Comparison of ENCODE assay signal across 8 mouse cellular contexts in genomic region chr9:72733966-72734365, GRCm38 (mm10).
DNase-seq lines count a peak whose midpoint lies in the region; ATAC-seq and TF ChIP-seq lines count a peak whose summit lies in the region.

No protein-coding gene starts in this region.

- intact Hi-C loops in gastrocnemius, adult 2 months (cut with DNase I) = no loop called here
- intact Hi-C loops in left cerebral cortex, postnatal 36 days (cut with DNase I) = no loop called here

- H3K36me3 ChIP-seq in liver, embryonic 12.5 days = peaks cover 97% of the 10 kb centered on the region
- peaks cover 55% of the 10 kb centered on the region for H3K36me3 ChIP-seq in neural tube, embryonic 11.5 days (ENCODE audit: control insufficient read depth, insufficient read depth, low read length)

- WGBS in liver, embryonic 12.5 days (ENCODE audit: insufficient replicate concordance) = 34% methylated on average over 3 of the region's 3 CpGs
- 54% methylated on average over 3 of the region's 3 CpGs for WGBS in neural tube, embryonic 11.5 days

- H3K9ac ChIP-seq in liver, embryonic 12.5 days = no peak overlapping the region
- no peak overlapping the region for H3K9ac ChIP-seq in neural tube, embryonic 11.5 days (ENCODE audit: low read length)

- no peaks in the 10 kb centered on the region for H3K9me3 ChIP-seq in liver, embryonic 12.5 days (replicated peaks)
- no peaks in the 10 kb centered on the region for H3K9me3 ChIP-seq in neural tube, embryonic 11.5 days (ENCODE audit: control insufficient read depth, low read length)

- peak; percentile 93 for TF ChIP-seq CTCF in gastrocnemius, adult 2 months (IDR thresholded peaks at IDR 0.05)

- no peak for ATAC-seq in liver, embryonic 12.5 days
- ATAC-seq in neural tube, embryonic 11.5 days (ENCODE audit: insufficient read depth, low FRiP score, low TSS enrichment) = no peak

- peak; percentile 65 for DNase-seq in liver
- DNase-seq in Muller cell, postnatal 12 days (ENCODE audit: inconsistent ontology term) = peak; percentile 48
- DNase-seq in c-Kit-positive CD71-negative TER-119-negative erythroid progenitor cells, embryonic 14.5 days (ENCODE audit: low read depth) = peak; percentile 60
- peak; percentile 68 for DNase-seq in gastrocnemius, adult 2 months
- DNase-seq in left cerebral cortex, postnatal 36 days (ENCODE audit: low spot score in 2 of 2) = peak; percentile 41 to 49
- peak; percentile 76 for DNase-seq in neural tube, embryonic 11.5 days (ENCODE audit: low spot score)
- DNase-seq in yolk sac, embryonic 10.5 days (ENCODE audit: low spot score) = no peak

- no peak overlapping the region for H3K4me2 ChIP-seq in liver, embryonic 12.5 days
- H3K4me2 ChIP-seq in neural tube, embryonic 11.5 days (ENCODE audit: low read depth) = no peak overlapping the region

- H3K4me1 ChIP-seq in liver, embryonic 12.5 days = no peaks in the 10 kb centered on the region
- no peaks in the 10 kb centered on the region for H3K4me1 ChIP-seq in neural tube, embryonic 11.5 days (ENCODE audit: control insufficient read depth, insufficient read depth, low read length)

- H3K27me3 ChIP-seq in liver, embryonic 12.5 days (replicated peaks) = no peaks in the 10 kb centered on the region
- no peaks in the 10 kb centered on the region for H3K27me3 ChIP-seq in neural tube, embryonic 11.5 days (ENCODE audit: control insufficient read depth, insufficient read depth, low read length)

- H3K4me3 ChIP-seq in liver, embryonic 12.5 days = no peak overlapping the region
- no peak overlapping the region for H3K4me3 ChIP-seq in gastrocnemius, adult 2 months
- no peak overlapping the region for H3K4me3 ChIP-seq in neural tube, embryonic 11.5 days (ENCODE audit: low read depth, low read length)

- no peak overlapping the region for H3K27ac ChIP-seq in liver, embryonic 12.5 days
- no peak overlapping the region for H3K27ac ChIP-seq in gastrocnemius, adult 2 months
- no peak overlapping the region for H3K27ac ChIP-seq in neural tube, embryonic 11.5 days (ENCODE audit: low read depth, low read length)
